Mouse (Mus musculus) heart, adult 9 months (tissue): Measurements from ENCODE around the gene Fhdc1.

Experiments
- DNase-seq, 2 experiments: peaks; one replicate each; pipeline ENCODE4 v3.0.0; 2022; ENCODE audit warnings: low spot score in 2 of 2

Fhdc1 gene

GRCm38 (mm10) chr3:84432797-84433445, 47.3 kb downstream of the Fhdc1 start:
- DNase-seq: no peak

- no peak for DNase-seq
These were observed 49.0 kb downstream of the Fhdc1 start for GRCm38 (mm10) chr3:84431257-84431656.

- no peak for DNase-seq
These were observed 50.1 kb downstream of the Fhdc1 start for GRCm38 (mm10) chr3:84430152-84430551.

GRCm38 (mm10) chr3:84428994-84429725, 51.1 kb downstream of the Fhdc1 start:
- DNase-seq: peak; percentile 21 to 28

GRCm38 (mm10) chr3:84427779-84428178, 52.5 kb downstream of the Fhdc1 start:
- DNase-seq: no peak

- DNase-seq: no peak
These were observed 57.9 kb downstream of the Fhdc1 start for GRCm38 (mm10) chr3:84422340-84422739.

GRCm38 (mm10) chr3:84413868-84414267, 66.4 kb downstream of the Fhdc1 start:
- no peak for DNase-seq

- no peak for DNase-seq
These were observed 67.3 kb downstream of the Fhdc1 start for GRCm38 (mm10) chr3:84412920-84413319.

GRCm38 (mm10) chr3:84409474-84409862, 70.8 kb downstream of the Fhdc1 start:
- DNase-seq: no peak

- DNase-seq: no peak
These were observed 71.3 kb downstream of the Fhdc1 start for GRCm38 (mm10) chr3:84408756-84409473.

- DNase-seq: no peak
These were observed 74.7 kb downstream of the Fhdc1 start for GRCm38 (mm10) chr3:84405523-84405922.

- DNase-seq: peak; percentile 27 to 35
These were observed 76.8 kb downstream of the Fhdc1 start for GRCm38 (mm10) chr3:84403389-84403788.

- DNase-seq: no peak
These were observed 77.5 kb downstream of the Fhdc1 start for GRCm38 (mm10) chr3:84402716-84403115.

GRCm38 (mm10) chr3:84397976-84398375, 82.3 kb downstream of the Fhdc1 start:
- no peak for DNase-seq

- DNase-seq: no peak
These were observed 84.0 kb downstream of the Fhdc1 start for GRCm38 (mm10) chr3:84396240-84396639.

- no peak for DNase-seq
These were observed 84.4 kb downstream of the Fhdc1 start for GRCm38 (mm10) chr3:84395840-84396239.

- no peak for DNase-seq
These were observed 85.3 kb downstream of the Fhdc1 start for GRCm38 (mm10) chr3:84394841-84395447.
